Mouse (Mus musculus): ENCODE results near the gene Arl15.

- TF ChIP-seq CTCF (IDR thresholded peaks at IDR 0.05; ENCODE audit: borderline replicate concordance, extremely low read depth, insufficient read depth, insufficient read length) (no peak), POLR2A (IDR thresholded peaks at IDR 0.05; ENCODE audit: borderline replicate concordance, extremely low read depth, insufficient read depth, insufficient read length, poor library complexity, severe bottlenecking) (no peak)
These were observed 375.8 kb downstream of the Arl15 start for GRCm38 (mm10) chr13:114170061-114170460.

Measured in brain, embryonic 14.5 days (tissue).